Mouse (Mus musculus) small intestine, adult 2 months (tissue): ENCODE data around the gene C3.

ENCODE experiments used
- CTCF ChIP-seq: fragments of 200-500 bp; IDR thresholded peaks from 2 replicates; pipeline ENCODE4 v1.5.1; 2012; ENCODE audit warnings: low read depth, mild to moderate bottlenecking, control low read depth, inconsistent platforms, low read length, moderate library complexity, mixed read lengths; ENCODE audit not compliant: insufficient replicate concordance, insufficient read length; ENCODE audit errors: extremely low read depth
- POLR2A ChIP-seq: fragments of 200-500 bp; IDR thresholded peaks from 2 replicates; pipeline ENCODE4 v1.6.1; 2012; ENCODE audit warnings: low read depth, mild to moderate bottlenecking, control low read depth, inconsistent platforms, low read length, moderate library complexity

DNA sequence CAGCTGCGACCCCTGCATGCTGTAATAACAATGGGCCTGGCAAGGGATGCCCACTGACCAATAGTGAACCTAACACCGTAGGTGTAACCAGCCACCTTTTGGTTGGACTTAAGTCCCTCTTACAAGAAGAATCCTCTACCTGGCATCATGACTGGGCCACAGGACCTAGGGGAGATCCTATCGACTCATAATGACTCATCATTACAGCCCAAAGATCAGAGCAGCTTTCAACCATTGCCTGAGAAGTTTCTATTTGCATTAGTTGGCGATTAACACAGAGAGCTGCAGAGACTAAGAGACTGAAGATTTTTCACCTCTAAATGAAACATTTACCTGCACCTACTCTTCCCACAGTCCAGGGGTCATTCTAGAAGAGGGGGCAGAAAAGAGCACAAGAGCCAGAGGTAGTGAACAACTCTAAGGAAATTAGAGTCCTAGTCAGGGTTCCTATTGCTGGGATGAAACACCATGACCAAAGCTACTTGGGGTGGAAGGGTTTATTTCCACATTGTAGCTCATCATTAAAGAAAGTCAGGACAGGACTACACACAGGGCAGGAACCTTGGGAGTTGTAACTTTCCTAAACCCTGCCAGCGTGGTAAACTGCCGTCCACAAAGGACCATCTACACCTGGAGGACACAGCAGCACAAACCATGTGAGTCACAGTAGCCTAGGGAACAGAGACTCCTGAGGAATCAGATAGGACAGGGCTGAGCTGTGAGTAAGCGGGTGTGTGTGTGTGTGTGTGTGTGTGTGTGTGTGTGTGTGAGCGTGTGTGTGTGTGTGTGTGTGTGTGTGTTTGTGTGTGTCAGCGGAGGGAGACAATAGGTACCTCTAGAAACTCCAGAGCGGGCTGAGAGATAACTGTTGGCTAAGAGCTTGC is 25.9 kb downstream of the C3 start:
- TF ChIP-seq CTCF (no peak), POLR2A (no peak)
